Mouse (Mus musculus): ENCODE data around the gene Rsad2. TPM values are rescaled to one million over a fixed set of nuclear protein-coding genes. Genes with fewer than 3 reads are reported as not detected.

Gene Rsad2
- polyA plus RNA-seq, 1 experiment from 2014 or later = 0.60 TPM

Small RNA genes lying within 50 kb of the gene (microRNA-seq; reads per million reads assigned to microRNA genes)
- 20.2 reads per million, percentile 33 among the genes with 10 or more reads in this experiment for gene Mir6538

Other genes with a start within 250 kb of the Rsad2 start
- gene Rnf144a, start 41.2 kb downstream of the Rsad2 start, polyA plus RNA-seq (2016; fragmentation: Nextera tagmentation; extraction: Ambion mirVana) = 9.7 and 17.8 TPM in 2 replicates
- 3.0 and 4.6 TPM in 2 replicates for gene Cmpk2, start 12.8 kb upstream of the Rsad2 start, polyA plus RNA-seq (2016; fragmentation: Nextera tagmentation; extraction: Ambion mirVana)

All from heart, embryonic 10.5 days (tissue).